In genomic region chr5:3500298-3500697, GRCm38 (mm10) we compare ENCODE assay signal across 28 mouse cellular contexts. TPM values are rescaled to one million over a fixed set of nuclear protein-coding genes. Genes with fewer than 3 reads are reported as not detected.
DNase-seq lines count a peak whose midpoint lies in the region; ATAC-seq and TF ChIP-seq lines count a peak whose summit lies in the region.
"Had no signal": no experiment of that assay in that cellular context is flagged by ENCODE, and none has a peak within 500 bp of the region (broad histone marks: within the 10 kb centered on the region; RNA-seq: fewer than 3 reads in every experiment).

No protein-coding gene starts in this region.

- dilution Hi-C loops in CH12.LX (cut with MboI; ENCODE audit: extremely low pct_ligation_motif_present, extremely low pct_unique_long_range_greater_than_20kb, low sequenced_read_pairs): no loop called here

- H3K9ac ChIP-seq in liver, embryonic 12.5 days: no peak overlapping the region
- peak overlapping the region; percentile 18; the same call in 1 of the 2 replicates for H3K9ac ChIP-seq in CH12.LX (ENCODE audit: insufficient read depth, low read depth)
- H3K9ac ChIP-seq: embryonic facial prominence, embryonic 13.5 days; embryonic facial prominence, embryonic 15.5 days; forebrain, embryonic 12.5 days had no signal

- TF ChIP-seq EP300 in CH12.LX (IDR thresholded peaks at IDR 0.05; ENCODE audit: low read length): no peak

- H3K9me3 ChIP-seq in liver, embryonic 12.5 days (replicated peaks): no peaks in the 10 kb centered on the region
- no peaks in the 10 kb centered on the region for H3K9me3 ChIP-seq in megakaryocyte, embryonic 14.5 days
- no peaks in the 10 kb centered on the region for H3K9me3 ChIP-seq in CH12.LX (replicated peaks; ENCODE audit: low read length)
- H3K9me3 ChIP-seq: embryonic facial prominence, embryonic 13.5 days; embryonic facial prominence, embryonic 15.5 days; forebrain, embryonic 10.5 days; forebrain, embryonic 12.5 days had no signal

- H3K27me3 ChIP-seq in liver, embryonic 12.5 days (replicated peaks): no peaks in the 10 kb centered on the region
- H3K27me3 ChIP-seq in megakaryocyte, embryonic 14.5 days (replicated peaks): no peaks in the 10 kb centered on the region
- no peaks in the 10 kb centered on the region for H3K27me3 ChIP-seq in CH12.LX (replicated peaks)
- H3K27me3 ChIP-seq: embryonic facial prominence, embryonic 13.5 days; embryonic facial prominence, embryonic 15.5 days; forebrain, embryonic 12.5 days; Patski had no signal

- H3K4me1 ChIP-seq in liver, embryonic 12.5 days: peaks cover 67% of the 10 kb centered on the region
- peaks cover 99% of the 10 kb centered on the region for H3K4me1 ChIP-seq in megakaryocyte, embryonic 14.5 days
- peaks cover 45 to 97% of the 10 kb centered on the region in 2 experiments for H3K4me1 ChIP-seq in CH12.LX (ENCODE audit: control insufficient read depth in 1 of 2, insufficient read depth in 2 of 2)
- H3K4me1 ChIP-seq: embryonic facial prominence, embryonic 15.5 days had no signal

- no peak overlapping the region for H3K4me3 ChIP-seq in liver, embryonic 12.5 days
- H3K4me3 ChIP-seq in megakaryocyte, embryonic 14.5 days (replicated peaks): peak overlapping the region; percentile 28
- H3K4me3 ChIP-seq in CH12.LX (replicated peaks in 1 of 3; ENCODE audit: low read depth in 2 of 3, low read length in 2 of 3, poor library complexity in 1 of 3): no peak overlapping the region
- H3K4me3 ChIP-seq in macrophage (ENCODE audit: inconsistent target): no peak overlapping the region
- H3K4me3 ChIP-seq: embryonic facial prominence, embryonic 13.5 days; embryonic facial prominence, embryonic 15.5 days; erythroblast, embryonic 14.5 days; forebrain, embryonic 10.5 days; forebrain, embryonic 12.5 days had no signal

- no peak for TF ChIP-seq RAD21 in CH12.LX (IDR thresholded peaks at IDR 0.05; ENCODE audit: low read depth, low read length)

- peak overlapping the region; percentile 43; the same call in 1 of the 2 replicates for H3K27ac ChIP-seq in liver, embryonic 12.5 days
- H3K27ac ChIP-seq in CH12.LX (ENCODE audit: insufficient read depth, low read depth) (peak overlapping the region; percentile 70), macrophage (peak overlapping the region; percentile 95)
- H3K27ac ChIP-seq: embryonic facial prominence, embryonic 13.5 days; embryonic facial prominence, embryonic 15.5 days; forebrain, embryonic 10.5 days; forebrain, embryonic 12.5 days had no signal

- in situ Hi-C loops in CH12.LX (cut with MboI; ENCODE audit: low pct_ligation_motif_present, low pct_unique_long_range_greater_than_20kb, low sequenced_read_pairs): no loop called here

- H3K4me2 ChIP-seq in liver, embryonic 12.5 days: no peak overlapping the region
- no peak overlapping the region for H3K4me2 ChIP-seq in CH12.LX (ENCODE audit: insufficient read depth, low read depth, poor library complexity, severe bottlenecking)
- H3K4me2 ChIP-seq: embryonic facial prominence, embryonic 13.5 days; embryonic facial prominence, embryonic 15.5 days; forebrain, embryonic 12.5 days had no signal

- no peak for ATAC-seq in liver, embryonic 12.5 days
- ATAC-seq in megakaryocyte, adult 5-6 weeks (ENCODE audit: poor library complexity, severe bottlenecking): no peak
- ATAC-seq: activated CD4-positive, CD25-positive, alpha-beta regulatory T cell, adult 4 months; CD4-positive, CD25-positive, alpha-beta regulatory T cell, adult 4 months; forebrain, embryonic 14.5 days; forebrain, embryonic 16.5 days; Patski had no signal

- TF ChIP-seq CTCF in CH12.LX (conservative IDR thresholded peaks at IDR 0.05 in 1 of 2, IDR thresholded peaks at IDR 0.05 in 1 of 2; ENCODE audit: low read depth in 2 of 2, low read length in 2 of 2): no peak

- H3K36me3 ChIP-seq in liver, embryonic 12.5 days: no peaks in the 10 kb centered on the region
- peaks cover 7% of the 10 kb centered on the region for H3K36me3 ChIP-seq in megakaryocyte, embryonic 14.5 days (replicated peaks; ENCODE audit: low read length)
- H3K36me3 ChIP-seq in CH12.LX (replicated peaks in 1 of 2; ENCODE audit: control insufficient read depth in 1 of 2, insufficient read depth in 1 of 2, low read length in 1 of 2) (peaks cover 4 to 30% of the 10 kb centered on the region in 2 experiments), macrophage (ENCODE audit: inconsistent target) (no peaks in the 10 kb centered on the region)
- H3K36me3 ChIP-seq: embryonic facial prominence, embryonic 13.5 days; embryonic facial prominence, embryonic 15.5 days; forebrain, embryonic 10.5 days; forebrain, embryonic 12.5 days had no signal

- DNase-seq in liver (no peak), CH12.LX (ENCODE audit: extremely low read depth) (no peak)
- DNase-seq in lung, postnatal 4 days: no peak
- DNase-seq: adrenal gland, adult 2 months; adrenal gland, postnatal 10 days; adrenal gland, postnatal 25 days; B cell, adult 2 months; cerebellum, adult 11 months; cerebellum, adult 18-20 months; cerebellum, adult 8-10 months; cerebellum, adult 9-11 months; cerebellum, postnatal 14 days; cerebellum, postnatal 36 days; embryo, embryonic 11 days had no signal

- TF ChIP-seq POLR2A in CH12.LX (IDR thresholded peaks at IDR 0.05; ENCODE audit: low read depth, low read length): no peak

- H3K79me2 ChIP-seq in CH12.LX (replicated peaks; ENCODE audit: control insufficient read depth, extremely low read depth, insufficient read depth, poor library complexity, severe bottlenecking) (peaks cover 78% of the 10 kb centered on the region), macrophage (ENCODE audit: inconsistent target) (peaks cover 87% of the 10 kb centered on the region)

- 68% methylated on average over 5 of the region's 5 CpGs for WGBS in liver, embryonic 12.5 days (ENCODE audit: insufficient replicate concordance)
- 78% methylated on average over 5 of the region's 5 CpGs for WGBS in macrophage (ENCODE audit: missing documents)

TF ChIP-seq in CH12.LX, 34 proteins besides CTCF, POLR2A, EP300 and RAD21:
- TF ChIP-seq ZKSCAN1 (IDR thresholded peaks at IDR 0.05; ENCODE audit: borderline replicate concordance, low read depth, low read length): no peak
- TF ChIP-seq HCFC1 (IDR thresholded peaks at IDR 0.05; ENCODE audit: low read depth, low read length): no peak
- no peak for TF ChIP-seq BHLHE40 (IDR thresholded peaks at IDR 0.05; ENCODE audit: low read depth, low read length)
- TF ChIP-seq RCOR1 (conservative IDR thresholded peaks at IDR 0.05; ENCODE audit: low read depth, low read length): no peak
- no peak for TF ChIP-seq SMC3 (IDR thresholded peaks at IDR 0.05; ENCODE audit: low read depth, low read length)
- no peak for TF ChIP-seq TBP (conservative IDR thresholded peaks at IDR 0.05; ENCODE audit: low read depth, low read length)

RNA-seq across cellular contexts. Expression of gene Fam133b, which starts 43.3 kb away (rescaled TPM):
- polyA plus RNA-seq in liver, embryonic 12.5 days (2016; fragmentation: Nextera tagmentation; extraction: Ambion mirVana): 16.1 and 17.4 TPM in 2 replicates
- polyA plus RNA-seq in megakaryocyte, embryonic 14.5 days (2012; ENCODE audit: insufficient read depth, low replicate concordance): 3.6 and 13.4 TPM in 2 replicates
- 37.1 and 39.5 TPM in 2 replicates for total RNA-seq in megakaryocyte, adult 5-6 weeks (2015)
- total RNA-seq in megakaryocyte, adult 5-6 weeks (2017): 47.1 and 50.9 TPM in 2 replicates
- 23.2 and 31.2 TPM in 2 replicates for total RNA-seq in CH12.LX (2012; rRNA removed)
- total RNA-seq in CH12.LX (2014; rRNA removed): 55.9 and 63.0 TPM in 2 replicates
- polyA plus RNA-seq in CH12.LX (2012; ENCODE audit: insufficient read length, low read depth): 66.1 and 70.8 TPM in 2 replicates
- 100 to 1,000 TPM in 25 of 26 experiments, 10 to 100 TPM in 1; 87.8 to 675 (median 157) TPM for total RNA-seq in macrophage (2018; cell fraction: chromatin; rRNA removed)
- total RNA-seq in macrophage (2018; cell fraction: cytosol; rRNA removed): 10 to 100 TPM; 13.9 to 46.8 (median 17.8) TPM
- 100 to 1,000 TPM in 10 of 26 experiments, 10 to 100 TPM in 16; 46.5 to 295 (median 87.3) TPM for total RNA-seq in macrophage (2018; cell fraction: nucleus; rRNA removed)
- 22.8 to 33.0 TPM (median 24.7 TPM) in 3 replicates for polyA plus RNA-seq in macrophage (2018)

Comparison
In these comparisons a context has a peak if more than half of its experiments do, and no peak if none do; other contexts are left out.
1. H3K27ac ChIP-seq: peak in every context shown above with its lines; median percentile 95 in macrophage; 70 in CH12.LX; 43 in liver, embryonic 12.5 days.